Mouse (Mus musculus) intestine, embryonic 16.5 days (tissue): ENCODE data around the gene Camkk2. TPM values are rescaled to one million over a fixed set of nuclear protein-coding genes. Genes with fewer than 3 reads are reported as not detected.

ENCODE experiments used
- ATAC-seq: fragments of 200-750 bp; cut with Nextera tagmentation; 2 replicates; pipeline ENCODE4 v1.8.0; 2017; ENCODE audit warnings: moderate TSS enrichment, moderate library complexity
- H3K27ac ChIP-seq: fragments of 300-500 bp; sonication (generic); 2 replicates; pipeline ENCODE4 v1.5.1; 2014; ENCODE audit warnings: mild to moderate bottlenecking, low read length
- H3K27me3 ChIP-seq: fragments of 300-500 bp; sonication (generic); replicated peaks from 2 replicates; pipeline ENCODE4 v1.6.1; 2014; ENCODE audit warnings: low read length, control low read depth, mixed read lengths; ENCODE audit not compliant: control insufficient read depth, insufficient read depth
- H3K36me3 ChIP-seq: fragments of 300-500 bp; sonication (generic); 2 replicates; pipeline ENCODE4 v1.6.1; 2014; ENCODE audit warnings: low read length, control low read depth; ENCODE audit not compliant: control insufficient read depth, insufficient read depth
- H3K4me1 ChIP-seq: fragments of 300-500 bp; sonication (generic); 2 replicates; pipeline ENCODE4 v1.6.1; 2014; ENCODE audit warnings: low read length, control low read depth, mixed read lengths; ENCODE audit not compliant: control insufficient read depth, insufficient read depth
- H3K4me2 ChIP-seq: fragments of 300-500 bp; sonication (generic); 2 replicates; pipeline ENCODE4 v1.6.1; 2014; ENCODE audit warnings: low read depth, low read length, control low read depth
- H3K4me3 ChIP-seq: fragments of 300-500 bp; sonication (generic); 2 replicates; pipeline ENCODE4 v1.5.1; 2014; ENCODE audit warnings: mild to moderate bottlenecking, low read length
- H3K9ac ChIP-seq: fragments of 300-500 bp; sonication (generic); 2 replicates; pipeline ENCODE4 v1.6.1; 2014; ENCODE audit warnings: low read depth, low read length
- H3K9me3 ChIP-seq: fragments of 300-500 bp; sonication (generic); 2 replicates; pipeline ENCODE4 v1.6.1; 2016; ENCODE audit warnings: low read length, control low read depth; ENCODE audit not compliant: control insufficient read depth
- WGBS: fragments of 180-500 bp; shearing (Covaris S2); extraction: QIAGEN DNeasy Blood & Tissue Kit; methylation state at CpG from one replicate; pipeline ENCODE4 v1.1.7; 2014; 5-methylcytosine and 5-hydroxymethylcytosine counted together
- polyA plus RNA-seq: library from polyadenylated mRNA; unstranded; fragments of >200 nt; fragmentation: Nextera tagmentation; extraction: Ambion mirVana; gene quantifications from 2 replicates; pipeline ENCODE4 v1.2.1, GENCODE M21; 2015

Gene Camkk2
- polyA plus RNA-seq, 1 experiment from 2014 or later: 17.1 TPM

DNA sequence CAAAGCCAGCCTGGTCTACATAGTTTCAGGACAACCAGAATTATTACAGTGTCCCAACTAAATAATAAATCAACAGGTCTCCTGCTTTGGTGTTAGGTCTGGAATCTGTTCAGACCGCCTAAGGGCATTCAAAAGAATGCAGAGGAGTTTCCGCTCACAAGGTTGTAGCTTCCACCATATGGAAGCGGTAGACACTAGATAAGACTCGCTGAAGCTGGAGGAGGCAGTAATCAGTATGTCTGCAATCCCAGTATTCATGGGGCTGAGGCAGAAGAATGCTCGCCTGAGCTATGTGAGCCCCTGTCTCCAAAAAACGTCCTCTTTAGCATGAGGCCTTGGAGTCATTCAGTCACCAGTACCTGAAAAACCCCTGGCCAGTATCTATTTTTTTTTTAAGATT lies 70.4 kb downstream of the Camkk2 start:
- 83% methylated on average over 6 of the region's 6 CpGs for WGBS
- H3K27me3 ChIP-seq: no peaks in the 10 kb centered on the region
- no peak for ATAC-seq

DNA sequence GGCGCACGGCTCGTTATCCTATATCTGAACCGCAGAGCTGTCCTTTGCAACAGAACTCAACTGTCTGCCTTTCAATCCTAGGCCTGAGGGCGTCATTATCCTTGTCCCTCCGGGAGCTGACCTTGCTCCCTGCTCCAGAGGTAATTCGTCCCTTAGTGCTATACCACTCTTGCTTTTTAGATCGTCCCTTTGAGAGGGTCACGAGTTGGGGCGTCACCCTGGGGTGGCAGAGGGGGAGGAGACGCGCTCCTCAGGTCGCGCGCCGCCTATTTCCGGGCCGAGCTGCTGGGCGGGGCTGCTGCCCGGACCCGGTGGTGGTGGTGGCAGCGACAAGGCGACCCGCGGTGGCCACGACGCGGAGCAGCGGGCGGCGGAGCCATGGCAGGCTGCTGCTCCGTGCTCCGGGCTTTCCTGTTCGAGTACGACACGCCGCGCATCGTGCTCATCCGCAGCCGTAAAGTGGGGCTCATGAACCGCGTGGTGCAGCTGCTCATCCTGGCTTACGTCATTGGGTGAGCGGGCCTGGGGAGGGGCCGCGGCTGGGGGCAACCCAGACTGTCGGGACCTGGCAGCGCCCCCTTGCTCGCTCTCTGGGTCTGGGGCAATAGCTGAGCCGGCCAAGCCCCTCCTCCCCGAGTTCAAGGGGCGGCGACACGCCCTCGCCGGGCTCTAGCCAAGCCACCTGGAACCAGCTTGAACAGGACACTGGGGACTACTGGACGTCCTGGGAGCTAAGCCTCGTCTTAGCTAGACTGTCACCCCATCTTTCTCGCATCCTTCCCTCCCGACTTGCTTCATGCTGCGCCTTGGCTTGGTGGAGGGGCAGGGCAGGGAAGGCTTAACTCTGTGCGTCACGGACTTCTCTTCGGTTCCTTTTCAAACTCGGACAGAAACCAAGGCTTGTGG lies 71.7 kb downstream of the Camkk2 start, which contains the start of gene P2rx4:
P2rx4 (plus strand) TSS at position 269 of the 906 bp plus-strand sequence.
- Histone ChIP-seq H3K36me3 (no peaks in the 10 kb centered on the region), H3K4me1 (peaks cover 5% of the 10 kb centered on the region), H3K27ac (peak within 1 kb of the TSS; percentile 87), H3K9me3 (no peaks in the 10 kb centered on the region; the same call in 1 of the 2 replicates), H3K4me2 (peak within 1 kb of the TSS; percentile 66), H3K9ac (peak within 1 kb of the TSS; percentile 80), H3K27me3 (no peaks in the 10 kb centered on the region), H3K4me3 (peak within 1 kb of the TSS; percentile 67)
- under 1% methylated on average over 64 of the region's 66 CpGs for whole genome bisulfite sequencing
- peak; percentile 93 for ATAC-seq

More for the DNA sequence above, 70.4 kb downstream of the Camkk2 start:
- H3K27ac ChIP-seq: no peak overlapping the region
- no peak overlapping the region for H3K9ac ChIP-seq
- no peaks in the 10 kb centered on the region for H3K36me3 ChIP-seq
- peaks cover 5% of the 10 kb centered on the region for H3K4me1 ChIP-seq
- H3K4me3 ChIP-seq: no peak overlapping the region
- H3K4me2 ChIP-seq: no peak overlapping the region
- H3K9me3 ChIP-seq: peaks cover 4% of the 10 kb centered on the region; the same call in 1 of the 2 replicates

DNA sequence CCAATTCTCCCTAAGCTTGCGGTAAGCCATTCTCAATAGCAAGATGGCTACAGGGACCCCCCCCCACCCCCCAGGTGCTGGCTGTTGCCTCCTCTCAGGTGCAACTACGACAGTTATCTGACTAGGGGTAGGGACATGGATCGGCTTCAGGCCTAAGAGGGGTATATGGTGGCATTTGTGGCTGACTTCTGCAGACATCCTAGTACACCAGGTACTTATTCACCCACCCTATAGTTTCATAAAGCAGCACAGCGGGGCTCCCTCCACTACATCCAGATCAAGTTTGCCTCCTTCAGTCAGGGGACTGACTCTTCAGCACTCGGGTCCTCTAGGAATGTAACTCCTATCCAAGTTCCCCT lies 72.3 kb downstream of the Camkk2 start:
- 50% methylated on average over 5 of the region's 5 CpGs for WGBS
- Histone ChIP-seq H3K27ac (peak overlapping the region; percentile 87), H3K36me3 (no peaks in the 10 kb centered on the region), H3K4me2 (peak overlapping the region; percentile 66), H3K9me3 (no peaks in the 10 kb centered on the region), H3K4me1 (peaks cover 5% of the 10 kb centered on the region), H3K9ac (peak overlapping the region; percentile 80), H3K27me3 (no peaks in the 10 kb centered on the region), H3K4me3 (peak overlapping the region; percentile 67)
- ATAC-seq: peak; percentile 12

DNA sequence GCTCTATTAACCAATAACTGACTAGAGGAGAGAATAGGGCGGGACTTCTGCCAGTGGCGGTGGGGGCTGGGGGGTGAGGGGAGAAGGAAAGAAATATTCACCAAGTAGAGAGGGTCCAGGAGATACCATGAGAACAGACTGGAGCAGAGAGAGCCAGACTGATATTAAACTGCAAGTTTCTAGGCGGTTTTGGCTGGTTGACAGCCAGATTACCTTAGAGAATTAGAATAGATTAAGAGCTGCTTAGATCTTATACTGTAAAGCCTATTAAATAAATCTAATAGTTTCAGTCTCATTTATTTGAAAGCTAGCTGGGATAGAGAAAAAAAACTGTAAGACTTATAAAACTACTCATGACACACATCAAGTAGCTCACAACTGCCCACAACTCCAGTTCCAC lies 74.0 kb downstream of the Camkk2 start:
- Histone ChIP-seq H3K9ac (no peak overlapping the region), H3K4me3 (no peak overlapping the region), H3K9me3 (no peaks in the 10 kb centered on the region), H3K36me3 (no peaks in the 10 kb centered on the region), H3K27ac (no peak overlapping the region), H3K4me2 (no peak overlapping the region), H3K27me3 (no peaks in the 10 kb centered on the region), H3K4me1 (peaks cover 12% of the 10 kb centered on the region)
- no peak for ATAC-seq
- 76% methylated on average over 3 of the region's 3 CpGs for WGBS

DNA sequence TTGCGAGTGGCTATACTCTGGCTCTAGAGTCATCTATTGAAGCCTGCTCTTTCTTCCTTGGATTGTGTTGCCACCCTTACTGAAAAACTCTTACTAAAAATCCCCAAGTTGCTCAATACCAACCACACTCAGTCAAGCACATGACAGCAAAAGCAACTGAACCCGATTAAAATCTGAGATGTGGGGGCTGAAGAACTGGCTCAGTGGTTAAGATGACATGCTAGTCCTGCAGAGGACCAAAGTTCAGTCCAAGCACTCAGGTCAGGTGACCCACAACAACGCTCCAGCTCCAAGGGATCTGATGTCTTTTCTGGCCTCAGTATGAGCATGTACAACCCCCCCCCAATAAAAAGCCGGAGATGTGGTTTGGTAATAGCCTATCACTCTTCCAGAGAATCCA lies 74.6 kb downstream of the Camkk2 start:
- H3K27ac ChIP-seq: no peak overlapping the region
- H3K4me3 ChIP-seq: no peak overlapping the region
- no peaks in the 10 kb centered on the region for H3K36me3 ChIP-seq
- no peak for ATAC-seq
- H3K27me3 ChIP-seq: no peaks in the 10 kb centered on the region
- peaks cover 13% of the 10 kb centered on the region for H3K4me1 ChIP-seq
- 75% methylated on average over 4 of the region's 4 CpGs for WGBS
- H3K9me3 ChIP-seq: no peaks in the 10 kb centered on the region
- H3K4me2 ChIP-seq: no peak overlapping the region
- no peak overlapping the region for H3K9ac ChIP-seq

DNA sequence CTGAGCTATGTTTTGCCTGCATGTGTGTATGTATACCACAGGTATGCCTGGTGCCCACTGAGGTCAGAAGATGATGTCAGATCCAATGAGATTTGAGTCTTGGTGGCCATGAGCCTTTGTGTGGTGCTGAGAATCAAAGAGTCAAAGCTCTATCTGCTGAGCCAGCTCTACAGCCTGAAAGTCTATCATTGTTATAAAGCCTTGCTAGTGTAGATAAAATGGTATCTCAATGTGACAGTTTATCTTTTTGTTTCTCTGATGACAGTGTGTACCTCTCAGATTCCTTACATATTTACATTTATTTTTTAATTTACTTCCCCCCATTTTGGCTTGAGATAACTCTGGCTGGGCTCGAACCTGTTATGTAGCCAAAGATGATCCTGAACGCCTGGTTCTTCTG lies 75.6 kb downstream of the Camkk2 start:
- H3K9ac ChIP-seq: no peak overlapping the region
- H3K36me3 ChIP-seq: no peaks in the 10 kb centered on the region
- H3K27me3 ChIP-seq: no peaks in the 10 kb centered on the region
- WGBS: 77% methylated on average over 2 of the region's 2 CpGs
- H3K4me3 ChIP-seq: no peak overlapping the region
- peaks cover 18% of the 10 kb centered on the region for H3K4me1 ChIP-seq
- no peaks in the 10 kb centered on the region for H3K9me3 ChIP-seq
- no peak overlapping the region for H3K27ac ChIP-seq
- no peak overlapping the region for H3K4me2 ChIP-seq
- no peak for ATAC-seq

DNA sequence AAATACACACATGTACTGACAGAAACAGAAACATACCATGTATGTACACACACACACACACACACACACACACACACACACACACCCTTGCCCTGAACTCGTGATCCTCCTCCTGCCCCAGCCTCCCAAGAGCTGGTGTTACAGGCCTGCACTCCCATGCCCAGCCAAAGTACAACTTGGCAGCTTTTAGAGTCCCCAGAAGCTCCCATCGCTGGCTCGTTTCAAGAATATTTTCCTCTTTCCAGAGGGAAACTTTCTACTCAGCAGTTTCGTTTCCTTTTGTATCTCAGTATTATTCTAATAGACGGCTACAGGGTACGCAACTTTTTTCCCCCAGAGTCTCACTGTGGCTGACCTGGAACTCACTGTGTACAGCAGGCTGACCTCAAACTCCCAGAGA lies 77.1 kb downstream of the Camkk2 start:
- Histone ChIP-seq H3K36me3 (no peaks in the 10 kb centered on the region), H3K4me2 (no peak overlapping the region), H3K27ac (no peak overlapping the region), H3K4me3 (no peak overlapping the region), H3K4me1 (peaks cover 22% of the 10 kb centered on the region), H3K27me3 (no peaks in the 10 kb centered on the region), H3K9me3 (no peaks in the 10 kb centered on the region), H3K9ac (no peak overlapping the region)
- 72% methylated on average over 6 of the region's 6 CpGs for WGBS
- no peak for ATAC-seq

DNA sequence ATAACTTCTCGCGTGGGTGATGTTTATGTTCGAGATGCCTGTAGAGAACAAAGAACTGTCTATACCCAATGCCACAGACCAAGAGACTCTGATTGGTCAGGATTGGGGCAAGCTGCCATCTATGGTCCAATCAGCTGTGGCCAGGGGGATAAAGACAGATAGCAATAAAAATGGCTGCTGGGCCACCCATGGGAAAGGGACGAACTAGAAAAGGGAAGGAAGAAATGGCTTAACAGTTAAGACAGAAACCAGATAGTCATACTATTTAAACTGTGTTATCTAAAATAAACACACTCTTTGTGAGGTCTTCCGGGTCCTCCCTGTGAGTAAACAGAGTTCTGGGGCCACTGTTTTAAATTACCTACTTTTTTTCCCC lies 78.4 kb downstream of the Camkk2 start:
- 16% methylated on average over 5 of the region's 5 CpGs for WGBS
- Histone ChIP-seq H3K9ac (no peak overlapping the region), H3K27ac (no peak overlapping the region), H3K4me3 (no peak overlapping the region), H3K36me3 (no peaks in the 10 kb centered on the region), H3K27me3 (no peaks in the 10 kb centered on the region), H3K4me2 (no peak overlapping the region), H3K9me3 (no peaks in the 10 kb centered on the region), H3K4me1 (peaks cover 21% of the 10 kb centered on the region)
- ATAC-seq: peak; percentile 32

DNA sequence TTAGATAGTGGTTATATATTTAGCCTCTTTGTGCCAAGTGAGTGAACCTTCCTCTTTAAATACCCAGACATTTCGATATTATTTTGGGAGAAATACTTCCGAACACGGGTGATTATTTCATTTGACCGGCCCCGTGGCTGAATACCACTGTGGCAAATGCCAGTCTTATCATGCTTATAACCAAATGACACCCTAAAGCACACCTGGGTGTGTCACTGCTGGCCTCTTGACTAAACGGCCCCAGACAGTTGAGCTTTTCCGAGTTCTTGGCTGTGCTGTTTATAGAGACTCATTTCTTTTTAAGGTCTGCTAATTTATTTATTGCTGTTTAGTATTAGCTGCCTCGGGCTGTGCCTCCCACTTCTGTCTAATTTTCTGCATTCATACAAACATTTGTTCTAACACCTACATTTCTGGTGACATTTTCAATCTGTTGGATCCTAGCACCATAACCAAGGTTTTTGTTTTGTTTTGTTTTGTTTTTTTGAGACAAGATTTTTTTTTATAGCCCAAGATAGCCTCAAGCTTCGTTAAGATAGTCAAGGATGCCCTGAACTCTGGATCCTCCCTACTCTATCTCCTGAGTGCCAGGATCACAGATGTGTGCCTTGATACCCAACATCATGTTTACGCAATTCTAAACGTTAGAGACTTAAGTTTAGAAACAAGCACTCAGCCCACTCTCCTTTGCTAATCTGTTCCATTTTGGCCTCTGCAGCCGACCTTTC lies 78.9 kb downstream of the Camkk2 start:
- Histone ChIP-seq H3K4me3 (no peak overlapping the region), H3K4me2 (no peak overlapping the region), H3K27me3 (no peaks in the 10 kb centered on the region), H3K36me3 (no peaks in the 10 kb centered on the region), H3K9me3 (no peaks in the 10 kb centered on the region), H3K4me1 (peaks cover 21% of the 10 kb centered on the region), H3K27ac (no peak overlapping the region), H3K9ac (no peak overlapping the region)
- ATAC-seq: no peak
- 48% methylated on average over 12 of the region's 12 CpGs for WGBS
